Mouse (Mus musculus) heart, embryonic 13.5 days (tissue): ENCODE results near the gene Ss18l2. TPM values are rescaled to one million over a fixed set of nuclear protein-coding genes. Genes with fewer than 3 reads are reported as not detected.

ENCODE experiments used
- ATAC-seq: fragments of 200-750 bp; cut with Nextera tagmentation; 2 replicates; pipeline ENCODE4 v1.8.0; 2017; ENCODE audit warnings: moderate TSS enrichment; ENCODE audit not compliant: insufficient number of reproducible peaks, low FRiP score, low TSS enrichment; ENCODE audit errors: extremely low read depth
- H3K27ac ChIP-seq: fragments of 300-500 bp; sonication (generic); replicated peaks from 2 replicates; pipeline ENCODE4 v1.5.1; 2015; ENCODE audit warnings: moderate library complexity, mild to moderate bottlenecking, inconsistent platforms
- H3K27me3 ChIP-seq: fragments of 300-500 bp; sonication (generic); replicated peaks from 2 replicates; pipeline ENCODE4 v1.6.1; 2015; ENCODE audit warnings: mild to moderate bottlenecking, inconsistent platforms
- H3K36me3 ChIP-seq: fragments of 300-500 bp; sonication (generic); 2 replicates; pipeline ENCODE4 v1.6.1; 2015; ENCODE audit warnings: mild to moderate bottlenecking, inconsistent platforms
- H3K4me1 ChIP-seq: fragments of 300-500 bp; sonication (generic); 2 replicates; pipeline ENCODE4 v1.6.1; 2015; ENCODE audit warnings: inconsistent platforms
- H3K4me2 ChIP-seq: fragments of 300-500 bp; sonication (generic); 2 replicates; pipeline ENCODE4 v1.6.1; 2015; ENCODE audit warnings: inconsistent platforms, mild to moderate bottlenecking, moderate library complexity
- H3K4me3 ChIP-seq: fragments of 300-500 bp; sonication (generic); 2 replicates; pipeline ENCODE4 v1.5.1; 2015; ENCODE audit warnings: moderate library complexity, mild to moderate bottlenecking, inconsistent platforms
- H3K9ac ChIP-seq: fragments of 300-500 bp; sonication (generic); 2 replicates; pipeline ENCODE4 v1.6.1; 2015; ENCODE audit warnings: inconsistent platforms, mild to moderate bottlenecking, moderate library complexity
- H3K9me3 ChIP-seq: fragments of 300-500 bp; sonication (generic); 2 replicates; pipeline ENCODE4 v1.6.1; 2016; ENCODE audit warnings: inconsistent platforms
- WGBS: fragments of 180-500 bp; shearing (Covaris S2); methylation state at CpG from one replicate; pipeline ENCODE4 v1.1.7; 2015; ENCODE audit warnings: mixed read lengths; 5-methylcytosine and 5-hydroxymethylcytosine counted together
- polyA plus RNA-seq: library from polyadenylated mRNA; unstranded; fragments of >200 nt; fragmentation: Nextera tagmentation; extraction: Ambion mirVana; gene quantifications from 2 replicates; pipeline ENCODE4 v1.2.1, GENCODE M21; 2015

The Ss18l2 gene
- polyA plus RNA-seq, 1 experiment from 2014 or later = 163 TPM

- H3K27ac ChIP-seq = peak overlapping the region; percentile 95
- peak overlapping the region; percentile 89 for H3K4me3 ChIP-seq
- peaks cover 51% of the 10 kb centered on the region for H3K36me3 ChIP-seq
- H3K9me3 ChIP-seq = no peaks in the 10 kb centered on the region
- no peaks in the 10 kb centered on the region for H3K27me3 ChIP-seq
- ATAC-seq = peak; percentile 62
- 1% methylated on average over 42 of the region's 43 CpGs for WGBS
- H3K4me2 ChIP-seq = peak overlapping the region; percentile 93
- peaks cover 43% of the 10 kb centered on the region for H3K4me1 ChIP-seq
- peak overlapping the region; percentile 98 for H3K9ac ChIP-seq
Measured at GRCm38 (mm10) chr9:121760271-121761090, 50.4 kb downstream of the Ss18l2 start.

- no peaks in the 10 kb centered on the region for H3K27me3 ChIP-seq
- H3K4me3 ChIP-seq = peak overlapping the region; percentile 89
- H3K9ac ChIP-seq = peak overlapping the region; percentile 98
- peaks cover 43% of the 10 kb centered on the region for H3K4me1 ChIP-seq
- H3K9me3 ChIP-seq = no peaks in the 10 kb centered on the region
- peaks cover 51% of the 10 kb centered on the region for H3K36me3 ChIP-seq
- H3K4me2 ChIP-seq = peak overlapping the region; percentile 93
- WGBS = 59% methylated on average over 10 of the region's 10 CpGs
- peak overlapping the region; percentile 95 for H3K27ac ChIP-seq
- no peak for ATAC-seq
Measured at GRCm38 (mm10) chr9:121761091-121761665, 51.0 kb downstream of the Ss18l2 start.

GRCm38 (mm10) chr9:121761787-121762186 is 51.7 kb downstream of the Ss18l2 start:
- H3K9me3 ChIP-seq = no peaks in the 10 kb centered on the region
- peaks cover 42% of the 10 kb centered on the region for H3K4me1 ChIP-seq
- WGBS = 65% methylated on average over 8 of the region's 8 CpGs
- H3K9ac ChIP-seq = peak overlapping the region; percentile 98
- H3K4me3 ChIP-seq = no peak overlapping the region
- no peaks in the 10 kb centered on the region for H3K27me3 ChIP-seq
- H3K27ac ChIP-seq = no peak overlapping the region
- H3K4me2 ChIP-seq = no peak overlapping the region; the same call in 1 of the 2 replicates
- H3K36me3 ChIP-seq = peaks cover 53% of the 10 kb centered on the region
- no peak for ATAC-seq

- no peak overlapping the region for H3K27ac ChIP-seq
- no peak overlapping the region for H3K4me3 ChIP-seq
- H3K9me3 ChIP-seq = no peaks in the 10 kb centered on the region
- H3K36me3 ChIP-seq = peaks cover 54% of the 10 kb centered on the region
- ATAC-seq = no peak
- peaks cover 39% of the 10 kb centered on the region for H3K4me1 ChIP-seq
- H3K4me2 ChIP-seq = no peak overlapping the region
- H3K27me3 ChIP-seq = no peaks in the 10 kb centered on the region
- 77% methylated on average over 10 of the region's 10 CpGs for WGBS
- peak overlapping the region; percentile 40 for H3K9ac ChIP-seq
Measured at GRCm38 (mm10) chr9:121762248-121762647, 52.1 kb downstream of the Ss18l2 start.

GRCm38 (mm10) chr9:121762761-121763160 is 52.6 kb downstream of the Ss18l2 start:
- Histone ChIP-seq H3K9me3 (no peaks in the 10 kb centered on the region), H3K9ac (no peak overlapping the region), H3K4me3 (no peak overlapping the region), H3K4me2 (no peak overlapping the region), H3K27me3 (no peaks in the 10 kb centered on the region), H3K27ac (no peak overlapping the region), H3K4me1 (peaks cover 35% of the 10 kb centered on the region), H3K36me3 (peaks cover 59% of the 10 kb centered on the region)
- no peak for ATAC-seq
- 83% methylated on average over 25 of the region's 25 CpGs for WGBS

Other genes with a start within 250 kb of the Ss18l2 start
- 0.62 and 0.75 TPM in 2 replicates for gene Cck, start 214.6 kb upstream of the Ss18l2 start, polyA plus RNA-seq
- not detected in 2 replicates for gene Lyzl4, start 68.2 kb upstream of the Ss18l2 start, polyA plus RNA-seq
- gene Vipr1, start 67.6 kb upstream of the Ss18l2 start, polyA plus RNA-seq = 0.10 and 0.33 TPM in 2 replicates
- gene Sec22c, start 4.8 kb upstream of the Ss18l2 start, polyA plus RNA-seq = 5.4 and 6.3 TPM in 2 replicates
- gene Nktr, start 8.8 kb downstream of the Ss18l2 start, polyA plus RNA-seq = 40.1 and 42.3 TPM in 2 replicates
- gene Zfp651, start 49.0 kb downstream of the Ss18l2 start, polyA plus RNA-seq = 11.1 and 12.5 TPM in 2 replicates
- gene Klhl40, start 67.3 kb downstream of the Ss18l2 start, polyA plus RNA-seq = 1.4 and 2.1 TPM in 2 replicates
- gene Hhatl, start 82.2 kb downstream of the Ss18l2 start, polyA plus RNA-seq = 10.3 and 10.7 TPM in 2 replicates
- gene Ccdc13, start 129.1 kb downstream of the Ss18l2 start, polyA plus RNA-seq = 0.05 TPM in 1 of 2 replicates, not detected in the other
- 230 and 277 TPM in 2 replicates for gene Higd1a, start 148.0 kb downstream of the Ss18l2 start, polyA plus RNA-seq
- 0.64 and 0.79 TPM in 2 replicates for gene Ackr2, start 188.0 kb downstream of the Ss18l2 start, polyA plus RNA-seq
- gene Cyp8b1, start 206.0 kb downstream of the Ss18l2 start, polyA plus RNA-seq = not detected in 2 replicates
- 0.90 and 0.94 TPM in 2 replicates for gene Fam198a, start 240.7 kb downstream of the Ss18l2 start, polyA plus RNA-seq